Mouse (Mus musculus) layer of hippocampus, adult 9-11 months (tissue): Measurements from ENCODE around the gene Rbm46.

Experiments
- DNase-seq: peaks from one replicate; pipeline ENCODE4 v3.0.0; 2022

Rbm46 gene

GRCm38 (mm10) chr3:82876372-82876739 is at the start of gene Rbm46:
Gene Rbm46, minus strand, starts transcription at chr3:82876483.
- peak; percentile 71 for DNase-seq

GRCm38 (mm10) chr3:82915632-82916031 is 39.3 kb upstream of the Rbm46 start:
- DNase-seq: no peak

DNA sequence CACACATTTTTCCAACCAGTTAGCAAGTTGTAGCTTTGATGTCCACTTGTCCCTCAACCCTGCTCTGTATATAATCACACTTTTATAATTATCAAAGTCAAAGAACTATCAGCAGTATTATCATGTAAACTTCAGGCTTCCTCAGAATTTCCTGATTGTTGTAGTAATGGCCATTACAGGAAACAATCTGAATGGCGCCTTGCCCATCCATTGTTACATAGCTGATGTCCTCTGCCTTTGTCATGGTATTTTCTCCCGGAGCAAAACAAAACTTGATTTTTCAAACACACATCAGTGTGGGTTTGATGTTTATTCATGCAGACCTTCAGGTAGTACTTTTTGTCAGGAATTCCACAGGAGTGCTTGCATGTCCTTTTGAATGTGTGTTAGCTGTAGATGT is 32.4 kb upstream of the Rbm46 start:
- DNase-seq: no peak

DNA sequence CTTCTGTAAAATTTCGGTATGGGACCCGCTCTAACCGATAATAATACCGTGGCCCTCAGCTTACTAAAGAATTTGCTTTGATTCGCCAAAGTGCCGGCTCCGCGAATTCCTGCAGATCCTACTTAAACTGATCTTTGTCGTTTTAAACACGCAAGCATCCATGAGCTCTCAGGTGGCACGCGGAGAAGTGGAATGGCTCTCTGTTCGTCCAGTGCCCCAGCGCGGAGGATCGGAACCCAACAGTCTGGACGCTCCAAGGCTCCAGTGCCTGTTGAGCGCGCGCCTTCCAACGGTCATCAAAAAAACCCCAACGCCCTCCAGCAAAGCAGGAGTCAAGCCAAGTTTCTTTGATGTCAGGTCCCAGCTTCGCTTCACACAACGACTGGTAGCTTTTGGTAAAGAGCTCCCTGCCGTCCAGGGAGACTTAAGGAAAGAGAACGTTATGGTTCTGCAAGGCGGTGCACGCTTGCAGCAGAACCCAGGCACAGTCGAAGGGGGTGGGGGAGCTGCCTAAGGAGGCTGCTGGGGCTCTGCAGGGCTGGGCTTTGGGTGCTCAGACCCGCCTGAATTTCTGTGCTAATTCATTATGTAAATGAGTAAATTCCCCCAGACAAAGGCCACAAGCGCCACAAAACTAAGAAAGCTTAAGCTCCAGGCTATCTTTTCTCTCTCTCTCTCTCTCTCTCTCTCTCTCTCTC is 28.1 kb upstream of the Rbm46 start:
- DNase-seq: no peak

GRCm38 (mm10) chr3:82903613-82904205 is 27.4 kb upstream of the Rbm46 start, which contains the start of gene Lrat:
Gene Lrat, minus strand, starts transcription at chr3:82903973.
- DNase-seq: no peak

DNA sequence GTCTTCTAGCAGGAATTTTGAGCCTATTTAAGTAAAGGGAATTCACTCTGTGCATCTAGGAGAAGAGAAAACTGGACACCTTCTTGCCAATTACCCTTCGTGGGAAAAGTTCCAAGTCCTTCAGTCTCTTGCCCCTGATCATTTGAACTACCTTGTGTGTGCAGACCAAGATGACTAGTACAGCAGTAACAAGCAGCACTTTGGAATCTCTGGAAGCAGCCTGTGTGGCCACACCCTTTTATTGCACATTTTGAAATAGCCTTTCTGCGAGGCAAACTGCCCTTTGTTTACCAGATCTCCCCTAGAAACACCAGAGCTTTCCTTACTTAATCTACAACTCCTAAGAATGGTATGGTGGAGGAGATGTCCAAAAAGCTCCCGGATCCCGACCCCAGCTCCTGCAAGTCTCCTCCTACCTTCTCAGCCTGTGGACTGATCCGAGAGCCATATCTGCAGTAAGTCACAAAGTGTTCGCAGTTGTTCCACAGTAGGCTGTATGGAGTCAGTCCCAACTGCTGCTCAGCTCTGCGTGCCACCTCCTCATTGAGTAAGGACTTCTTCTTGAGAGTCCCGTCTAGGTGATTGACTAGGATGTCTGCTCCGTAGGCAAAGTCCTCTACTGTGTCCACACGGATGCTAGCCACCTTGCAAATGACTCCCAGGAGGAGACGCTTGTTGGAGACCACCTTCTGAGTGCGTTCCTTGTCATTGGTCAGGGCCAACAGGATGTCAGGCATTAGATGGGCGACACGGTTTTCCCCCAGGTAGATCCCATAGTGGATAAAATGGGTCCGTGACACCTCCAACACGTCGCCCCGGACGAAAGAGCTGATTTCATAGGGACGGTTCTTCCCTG is 26.7 kb upstream of the Rbm46 start:
- DNase-seq: no peak

GRCm38 (mm10) chr3:82888842-82889241 is 12.6 kb upstream of the Rbm46 start:
- no peak for DNase-seq

GRCm38 (mm10) chr3:82877258-82877657 is 975 bp upstream of the Rbm46 start:
- peak; percentile 12 for DNase-seq

DNA sequence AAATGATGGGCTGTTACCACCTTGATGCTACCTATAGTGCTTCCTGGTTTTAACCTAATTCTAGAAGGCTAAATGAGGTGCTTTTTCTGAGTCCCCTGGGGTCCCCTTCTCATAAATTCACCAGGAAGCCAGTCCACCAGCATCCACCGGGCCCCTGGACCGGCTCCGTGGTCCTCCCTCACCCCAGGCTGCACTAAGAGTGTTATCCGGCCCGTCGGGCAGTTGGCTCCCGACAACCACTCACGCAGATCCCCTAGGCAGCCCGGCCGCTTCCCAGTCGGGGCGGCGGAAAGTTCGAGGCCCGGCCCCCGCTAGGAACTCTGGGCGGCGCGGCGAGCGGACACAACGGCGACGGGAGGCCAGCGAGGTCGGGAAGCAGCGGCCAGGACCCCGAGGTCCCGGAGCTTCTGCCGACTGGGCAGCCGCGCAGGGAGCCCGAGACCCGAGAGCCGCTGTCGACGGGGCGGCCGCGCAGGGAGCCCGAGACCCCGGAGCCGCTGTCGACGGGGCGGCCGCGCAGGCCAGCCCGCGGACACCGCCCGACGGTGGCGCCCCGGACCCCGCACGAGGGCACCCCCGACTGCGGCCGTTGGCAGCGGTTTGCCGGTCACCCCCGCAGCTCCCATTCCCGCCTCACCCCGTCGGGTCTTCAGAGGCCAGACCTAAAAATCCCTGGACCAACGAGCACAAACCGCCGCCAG is 462 bp downstream of the Rbm46 start:
- no peak for DNase-seq

- DNase-seq: peak; percentile 10
Measured at GRCm38 (mm10) chr3:82857414-82858077, 18.7 kb downstream of the Rbm46 start.

GRCm38 (mm10) chr3:82825165-82825564 is 51.1 kb downstream of the Rbm46 start:
- DNase-seq: no peak

DNA sequence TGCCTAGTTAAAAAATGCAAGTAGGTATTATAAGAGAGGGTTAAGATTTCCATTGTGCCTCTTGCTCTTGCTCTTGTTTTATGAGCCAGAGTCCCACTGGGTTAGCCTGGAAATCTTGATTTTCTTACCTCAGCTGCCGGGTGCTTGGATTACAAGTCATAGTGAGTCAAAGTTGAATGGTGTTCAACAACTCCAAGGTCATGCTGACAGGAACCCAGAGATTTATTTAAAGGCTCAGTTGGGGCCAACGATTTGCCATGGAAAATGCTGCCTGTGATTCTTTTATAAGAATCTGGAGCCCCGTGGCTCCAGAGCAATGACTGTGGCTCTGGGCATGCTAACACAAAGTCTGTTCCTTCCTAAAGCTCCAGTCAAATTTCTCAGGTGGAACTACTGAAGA is 64.4 kb downstream of the Rbm46 start:
- no peak for DNase-seq

DNA sequence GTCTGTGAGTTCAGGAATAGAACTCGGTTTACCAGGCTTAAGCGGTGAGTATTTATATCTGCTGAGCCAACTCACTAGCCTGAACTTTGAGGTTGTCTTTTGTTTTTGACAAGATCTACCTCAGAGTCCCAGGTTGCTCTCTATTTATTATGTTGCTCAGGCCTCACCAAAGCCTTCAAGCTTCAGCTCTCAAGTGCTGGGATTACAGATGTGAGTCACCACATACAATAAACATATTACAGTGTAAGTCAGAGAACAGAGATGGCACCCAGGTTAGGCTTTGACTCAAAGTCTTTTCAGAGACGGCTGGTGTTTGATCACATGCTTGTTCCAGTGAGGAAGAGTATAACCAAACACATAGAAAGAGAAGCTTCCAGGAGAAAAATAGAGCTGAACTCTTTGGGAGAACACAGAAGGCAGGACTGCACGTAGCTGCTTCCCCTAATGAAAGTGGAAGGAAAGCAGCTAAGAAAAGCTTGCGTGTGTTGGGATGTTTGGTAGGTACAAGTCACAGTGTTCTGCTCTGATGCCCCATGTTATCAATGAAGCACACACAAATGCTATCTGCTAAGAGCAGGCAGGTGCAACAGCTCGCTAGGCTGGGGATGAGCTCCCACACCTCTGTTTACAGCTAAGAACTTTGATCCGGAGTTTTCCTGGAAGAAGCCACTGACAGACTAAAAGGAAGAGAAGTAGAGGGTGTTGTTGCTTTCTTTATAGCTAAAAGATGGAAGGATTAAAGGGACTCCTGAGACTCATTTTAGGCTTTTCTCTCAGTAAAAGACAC is 65.8 kb downstream of the Rbm46 start:
- DNase-seq: no peak

GRCm38 (mm10) chr3:82809769-82810168 is 66.5 kb downstream of the Rbm46 start:
- DNase-seq: no peak

GRCm38 (mm10) chr3:82808323-82808911 is 67.9 kb downstream of the Rbm46 start:
- no peak for DNase-seq

DNA sequence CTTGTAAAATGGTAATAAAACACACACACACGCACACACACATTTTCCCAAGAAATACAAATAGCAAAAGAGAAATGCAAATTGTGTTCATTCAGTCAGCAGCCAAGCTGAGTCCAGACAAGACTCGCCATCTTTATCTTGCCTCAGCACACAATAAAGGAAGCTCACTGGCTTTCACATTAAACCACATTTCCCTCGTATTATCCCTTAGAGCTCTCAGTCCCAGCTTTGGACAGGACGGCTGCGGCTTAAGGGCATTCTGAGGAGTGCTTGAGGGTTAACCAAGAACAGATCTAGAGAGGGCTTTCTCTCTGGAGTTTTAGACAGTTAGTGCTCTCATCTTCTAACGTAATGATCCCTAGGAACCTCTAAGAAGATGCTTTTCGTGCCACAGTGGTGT is 71.0 kb downstream of the Rbm46 start:
- DNase-seq: no peak

DNA sequence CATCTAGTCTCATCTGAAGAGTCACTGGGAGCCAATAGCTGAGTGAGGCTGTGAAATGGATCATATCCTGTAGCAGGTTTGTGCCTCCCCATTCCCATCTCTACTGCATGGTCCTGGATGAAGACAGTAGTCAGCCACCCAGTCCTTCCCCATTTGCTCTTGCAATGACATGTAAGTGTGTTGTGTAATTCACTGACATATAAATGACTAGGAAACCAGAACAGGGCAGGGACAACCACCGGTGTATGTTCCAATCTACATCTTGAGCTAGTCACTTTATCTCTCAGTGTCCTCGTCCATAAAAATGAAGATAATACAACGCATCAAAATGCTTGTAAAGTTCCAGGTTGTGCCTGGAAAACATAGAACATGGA is 75.8 kb downstream of the Rbm46 start:
- no peak for DNase-seq

GRCm38 (mm10) chr3:82799735-82800469 is 76.4 kb downstream of the Rbm46 start:
- peak; percentile 44 for DNase-seq

GRCm38 (mm10) chr3:82793656-82794055 is 82.6 kb downstream of the Rbm46 start:
- no peak for DNase-seq

- DNase-seq: peak; percentile 8
Measured at GRCm38 (mm10) chr3:82791663-82792062, 84.6 kb downstream of the Rbm46 start.
